Mouse (Mus musculus): ENCODE measurements around the gene Gimap1.
A peak's percentile ranks its signal among the peaks of the same experiment; 100 is the strongest.

Gimap1 gene

DNA sequence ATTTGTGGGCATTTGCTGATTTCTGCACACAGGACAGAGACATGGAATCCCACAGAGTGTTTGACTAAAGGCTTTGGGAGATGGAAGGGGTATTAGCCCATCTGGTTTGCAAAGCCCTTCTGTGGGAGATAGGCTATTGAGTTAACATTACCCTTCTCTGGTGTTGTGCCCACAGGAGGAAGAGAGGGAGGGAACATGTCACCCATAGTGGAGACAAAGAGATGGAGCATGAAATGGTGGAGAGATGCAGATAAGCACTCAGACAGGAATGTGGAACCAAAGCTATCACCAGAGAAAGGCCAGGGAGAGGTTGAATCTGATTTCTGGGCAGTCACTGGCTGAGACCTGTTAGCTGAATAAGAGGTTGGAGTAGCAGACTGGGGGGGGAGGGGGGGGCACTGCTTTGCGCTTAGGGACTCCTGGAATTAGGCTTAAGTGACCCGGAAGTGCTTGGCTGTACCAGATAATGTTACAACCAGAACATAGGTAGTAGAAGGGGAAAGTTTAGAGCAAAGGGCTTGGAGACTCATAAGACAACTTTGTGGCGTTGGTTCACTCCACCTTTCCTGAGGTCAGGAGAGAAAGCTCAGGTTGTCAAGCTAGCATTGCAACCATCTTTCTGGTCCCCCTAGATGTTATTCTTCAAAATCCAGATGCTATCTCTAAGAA, 1.8 kb downstream of the Gimap1 start:
- no peak for DNase-seq (ENCODE audit: low spot score)

GRCm38 (mm10) chr6:48741273-48741672, 2.4 kb downstream of the Gimap1 start:
- no peak for DNase-seq (ENCODE audit: low spot score)

DNA sequence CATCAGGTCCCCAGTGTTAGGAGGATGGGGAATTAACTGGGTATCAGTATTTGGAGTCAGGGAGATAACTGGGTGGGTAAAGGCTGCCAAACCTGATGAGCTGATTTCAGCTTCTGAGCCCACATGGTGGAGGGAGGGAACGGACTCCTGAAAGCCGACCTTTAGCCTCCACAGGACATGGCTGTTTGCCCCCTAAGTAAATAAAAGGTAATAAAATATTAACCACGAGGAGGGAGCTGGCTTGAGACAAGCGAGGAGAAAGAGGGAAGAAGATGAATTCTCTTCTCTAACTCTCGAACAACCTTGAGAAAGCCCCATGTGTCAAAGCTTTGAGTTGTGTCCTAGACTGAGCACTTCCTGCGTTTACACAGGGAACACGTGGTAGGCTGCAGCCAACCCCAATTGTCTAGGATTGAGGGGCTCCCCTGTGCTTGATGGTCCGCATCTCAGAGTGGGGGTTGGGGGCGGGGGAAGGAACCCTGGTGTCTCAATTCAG, 2.9 kb downstream of the Gimap1 start:
- DNase-seq (ENCODE audit: low spot score) = no peak

GRCm38 (mm10) chr6:48742422-48743351, 3.8 kb downstream of the Gimap1 start:
- DNase-seq (ENCODE audit: low spot score) = peak; percentile 6

GRCm38 (mm10) chr6:48745490-48745889, 6.6 kb downstream of the Gimap1 start:
- no peak for DNase-seq (ENCODE audit: low spot score)

DNA sequence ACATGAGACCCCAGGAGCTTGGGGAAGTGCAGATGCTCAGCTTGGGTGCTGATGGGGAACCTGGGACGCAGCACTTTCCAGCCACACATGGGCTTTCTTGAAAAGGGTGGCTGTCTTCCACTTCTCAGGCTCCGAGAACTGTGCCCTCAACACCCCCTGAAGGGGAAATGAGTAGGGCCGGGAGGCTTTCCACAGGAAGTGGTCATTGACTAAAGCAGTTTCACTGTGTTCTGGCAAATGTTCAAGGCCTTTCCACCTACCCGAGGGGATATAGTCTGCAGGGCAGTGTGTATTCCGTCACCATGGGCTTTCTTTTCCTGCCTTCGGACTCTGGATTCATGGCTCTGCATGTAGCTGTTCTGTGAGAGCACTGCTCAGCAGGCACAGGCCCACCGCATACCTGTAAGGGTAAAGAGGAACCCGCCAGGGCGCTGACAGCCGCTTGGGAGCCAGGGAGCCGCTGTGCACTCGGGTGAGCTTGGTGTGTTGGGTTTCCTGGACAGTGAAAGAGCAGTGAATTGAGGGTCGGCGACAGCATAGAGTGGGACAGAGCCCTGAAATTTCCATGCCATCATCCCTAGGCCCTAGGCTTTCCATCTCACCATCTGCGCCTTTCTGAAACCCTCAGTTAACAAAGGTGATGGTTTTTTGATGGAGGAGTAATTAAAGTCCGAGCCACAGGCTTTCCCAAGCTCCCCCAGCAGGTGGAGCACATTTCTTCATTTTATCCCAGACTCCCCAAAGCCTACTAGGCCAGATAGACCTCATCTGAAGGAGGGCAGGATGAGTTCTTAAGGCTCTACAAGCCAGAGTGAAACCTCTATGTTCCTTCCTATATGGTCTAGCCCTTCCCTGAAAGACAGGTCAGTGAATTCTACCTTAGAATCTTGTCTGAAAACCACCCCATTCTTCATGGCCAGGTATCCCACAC, 7.4 kb downstream of the Gimap1 start, which contains the start of gene Gimap5:
Gene Gimap5 (plus strand): TSS at position 239 of the 931 bp plus-strand sequence.
- no peak for DNase-seq (ENCODE audit: low spot score)

GRCm38 (mm10) chr6:48747091-48747966, 8.5 kb downstream of the Gimap1 start:
- no peak for DNase-seq (ENCODE audit: low spot score)

DNA sequence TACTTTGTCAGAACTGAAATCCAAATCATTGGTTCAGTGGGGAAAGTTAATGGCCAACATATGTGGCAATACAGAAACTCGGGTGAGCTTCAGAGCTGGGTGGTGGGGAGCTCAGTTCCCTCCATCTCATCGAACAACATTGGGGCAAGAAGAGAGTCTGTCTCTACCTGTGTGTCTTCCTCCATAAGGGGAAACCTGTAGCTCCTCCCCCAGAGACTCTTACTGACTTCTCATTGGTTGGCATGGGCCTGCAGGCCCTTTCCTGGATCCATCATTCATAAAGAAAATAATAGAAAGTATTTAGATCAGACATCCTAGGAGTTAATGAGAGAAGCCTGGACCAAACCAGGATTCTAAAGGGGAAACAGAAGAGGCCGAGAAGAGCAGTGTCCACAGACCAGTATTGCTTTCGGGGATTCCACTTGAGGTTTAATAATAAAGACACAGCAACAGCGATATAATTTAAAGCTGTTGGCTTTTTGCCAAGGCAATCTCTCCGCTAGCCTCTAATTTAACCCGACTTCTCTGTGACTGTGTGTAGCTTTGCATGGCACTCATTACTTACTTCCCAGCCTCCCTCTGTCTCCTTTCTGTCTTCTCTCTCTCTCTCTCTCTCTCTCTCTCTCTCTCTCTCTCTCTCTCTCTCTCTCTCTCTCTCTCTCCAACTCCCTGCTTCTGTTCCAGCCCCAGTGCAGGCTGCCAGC, 24.9 kb downstream of the Gimap1 start:
- no peak for DNase-seq (ENCODE audit: low spot score)

GRCm38 (mm10) chr6:48764496-48764895, 25.6 kb downstream of the Gimap1 start:
- DNase-seq (ENCODE audit: low spot score) = no peak

DNA sequence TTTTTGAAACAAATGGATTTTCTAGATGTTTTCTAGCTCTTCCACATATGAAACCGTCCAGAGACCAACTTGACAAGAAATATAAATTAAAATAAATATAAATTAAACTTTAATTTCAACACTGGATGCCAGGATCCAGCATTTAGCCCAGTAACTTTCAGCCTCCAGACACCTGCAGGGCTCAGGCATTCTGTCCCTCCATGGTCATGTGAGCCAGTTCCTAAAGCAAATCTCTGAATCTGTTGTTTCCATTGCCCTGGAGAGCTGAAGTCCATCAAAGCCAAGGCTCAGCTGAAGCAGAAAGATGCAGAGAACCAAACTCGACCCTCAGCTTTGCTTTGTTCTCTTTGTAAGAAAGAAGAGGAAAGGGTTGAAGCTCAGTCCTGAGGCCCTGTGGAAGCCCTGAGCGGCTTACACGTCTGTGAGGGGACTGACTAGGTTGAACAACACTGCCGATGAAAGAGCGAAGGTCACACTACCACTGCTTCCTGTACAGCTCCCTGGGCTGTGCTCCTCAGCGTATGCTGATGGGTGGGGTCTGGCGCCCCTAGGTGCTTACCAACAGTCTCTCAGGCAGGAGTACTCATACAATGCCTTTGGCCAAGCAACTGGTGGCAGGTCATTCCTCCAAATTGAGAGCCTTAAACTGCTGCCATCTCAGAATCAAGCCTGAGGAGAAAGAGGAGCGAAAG, 29.5 kb downstream of the Gimap1 start:
- DNase-seq (ENCODE audit: low spot score) = no peak

DNA sequence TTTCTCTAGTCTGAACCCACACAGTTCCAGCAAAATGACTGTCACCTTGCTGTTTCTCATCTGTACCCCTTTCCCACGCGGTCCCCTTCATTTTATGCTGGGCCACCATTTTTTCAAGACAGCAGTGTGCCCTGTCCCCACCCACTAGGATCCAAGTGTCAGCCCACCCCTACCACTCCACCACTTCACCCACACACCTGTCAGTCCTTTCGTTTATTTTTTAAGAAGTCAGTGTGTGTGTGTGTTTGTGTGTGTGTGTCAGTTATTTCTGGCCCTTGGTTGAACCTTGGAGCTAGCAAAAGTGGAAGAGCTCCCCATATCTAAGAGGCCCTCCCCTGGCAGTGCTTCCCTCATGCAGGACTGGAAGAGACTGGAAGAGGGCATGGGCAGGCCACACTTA, 30.1 kb downstream of the Gimap1 start:
- no peak for DNase-seq (ENCODE audit: low spot score)

DNA sequence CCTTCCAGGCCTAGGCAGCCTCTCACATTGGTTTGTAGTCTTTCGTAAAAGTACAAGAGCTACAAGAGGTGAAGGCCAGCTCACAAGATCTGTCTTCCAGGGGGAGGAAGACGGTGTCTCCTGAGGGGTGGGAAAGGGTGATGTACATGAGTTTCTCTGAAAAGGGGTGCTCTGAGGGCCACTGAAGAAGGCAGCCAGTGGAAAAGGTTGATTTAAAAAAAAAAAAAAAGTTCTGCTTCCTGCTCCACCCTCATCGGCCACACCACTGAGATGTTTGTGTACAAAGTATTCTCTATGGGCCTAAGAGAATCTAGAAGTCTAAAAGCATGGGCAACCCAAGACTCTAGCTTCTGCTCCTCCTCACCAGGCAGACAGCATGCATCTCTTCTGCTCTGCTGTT, 31.8 kb downstream of the Gimap1 start, which contains the start of gene Gimap3:
Gene Gimap3 (minus strand): TSS at position 156 of the 400 bp plus-strand sequence.
- DNase-seq (ENCODE audit: low spot score) = no peak

- peak; percentile 83 for DNase-seq (ENCODE audit: low spot score)
Measured at GRCm38 (mm10) chr6:48772030-48772429, 33.2 kb downstream of the Gimap1 start.

DNA sequence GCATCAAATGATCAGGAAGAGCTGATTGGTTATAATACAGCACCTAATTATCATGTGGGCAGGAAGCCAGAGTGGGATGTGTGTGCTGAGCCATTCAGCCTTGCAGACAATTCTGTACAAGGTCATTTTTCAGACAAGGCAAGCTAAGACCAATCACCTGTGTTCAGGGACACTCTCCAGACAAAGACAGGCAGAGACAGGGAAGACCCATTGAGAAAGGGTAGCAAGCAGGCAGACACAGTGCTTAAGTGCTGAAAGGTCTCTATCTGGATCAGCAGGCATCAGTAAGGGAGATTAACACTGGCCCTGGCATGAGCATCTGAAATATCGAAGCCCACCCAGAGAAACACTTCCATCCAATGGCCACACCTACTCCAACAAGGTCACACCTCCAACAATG, 45.6 kb downstream of the Gimap1 start:
- no peak for DNase-seq (ENCODE audit: low spot score)

DNA sequence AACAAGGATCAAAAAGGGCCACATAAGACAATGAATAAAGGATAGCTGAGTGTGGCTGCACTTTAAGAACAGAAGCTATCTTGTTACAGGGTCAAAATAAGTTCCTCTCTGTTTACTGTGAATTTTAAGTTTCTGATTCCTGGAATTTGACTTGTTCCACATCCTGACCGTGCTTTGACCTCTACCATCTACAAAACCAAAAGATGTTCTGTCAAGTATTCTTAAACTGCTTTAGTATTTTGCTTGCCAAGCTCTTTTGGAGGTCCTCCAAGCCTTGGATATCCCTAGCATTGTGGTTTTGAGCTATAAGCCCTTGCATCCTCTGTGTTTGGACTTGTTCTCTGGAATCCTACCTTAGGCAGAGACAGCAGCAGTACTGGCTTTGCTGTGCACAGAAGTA, 46.3 kb downstream of the Gimap1 start:
- peak; percentile 13 for DNase-seq (ENCODE audit: low spot score)

GRCm38 (mm10) chr6:48785601-48786000, 46.7 kb downstream of the Gimap1 start:
- no peak for DNase-seq (ENCODE audit: low spot score)

DNA sequence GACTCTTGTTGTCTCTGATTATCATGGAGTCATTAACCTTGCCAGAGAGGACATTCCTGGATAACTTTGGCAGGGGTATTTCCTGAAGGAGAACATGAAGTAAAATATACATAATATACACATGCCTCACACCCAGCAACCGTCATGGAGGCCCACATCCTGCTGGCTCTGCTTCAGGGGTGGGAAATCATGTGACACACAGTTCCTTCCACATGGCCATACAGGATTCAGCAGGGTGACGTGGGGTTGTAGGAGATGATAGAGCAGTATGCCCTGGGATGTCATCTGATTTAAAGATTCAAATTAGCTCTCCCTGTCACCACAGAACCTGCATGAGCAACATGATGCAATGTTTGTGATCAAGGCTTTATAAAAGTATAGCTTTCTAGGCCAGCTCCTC, 49.0 kb downstream of the Gimap1 start:
- no peak for DNase-seq (ENCODE audit: low spot score)

Measured in urinary bladder, postnatal 25 days (tissue).